Mouse (Mus musculus) thymus, adult 18-20 months (tissue): ENCODE data around the gene Narfl.

Experiments
- DNase-seq, 2 experiments: peaks; one replicate each; pipeline ENCODE4 v3.0.0; 2022; ENCODE audit warnings: mixed read lengths in 2 of 2

Gene Narfl

DNA sequence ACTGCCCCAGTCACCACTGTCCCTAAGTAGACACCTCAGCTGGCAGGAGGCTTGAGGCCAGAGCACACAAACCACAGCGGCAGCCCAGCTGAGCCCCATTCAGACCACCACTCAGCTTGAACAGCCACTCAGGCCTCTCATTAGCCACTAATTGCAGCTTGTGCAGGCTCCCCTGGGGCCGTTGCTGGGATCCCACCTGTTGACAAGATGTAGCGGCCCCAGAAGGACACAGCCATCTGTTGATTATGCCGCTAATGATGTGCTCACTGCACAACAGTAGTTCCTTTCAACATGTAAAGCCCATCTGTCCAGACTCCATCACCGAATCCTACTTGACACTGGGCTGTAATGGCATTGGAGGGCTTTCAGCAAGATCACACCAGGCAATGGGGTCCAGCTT, 7.7 kb upstream of the Narfl start:
- DNase-seq, result no peak

DNA sequence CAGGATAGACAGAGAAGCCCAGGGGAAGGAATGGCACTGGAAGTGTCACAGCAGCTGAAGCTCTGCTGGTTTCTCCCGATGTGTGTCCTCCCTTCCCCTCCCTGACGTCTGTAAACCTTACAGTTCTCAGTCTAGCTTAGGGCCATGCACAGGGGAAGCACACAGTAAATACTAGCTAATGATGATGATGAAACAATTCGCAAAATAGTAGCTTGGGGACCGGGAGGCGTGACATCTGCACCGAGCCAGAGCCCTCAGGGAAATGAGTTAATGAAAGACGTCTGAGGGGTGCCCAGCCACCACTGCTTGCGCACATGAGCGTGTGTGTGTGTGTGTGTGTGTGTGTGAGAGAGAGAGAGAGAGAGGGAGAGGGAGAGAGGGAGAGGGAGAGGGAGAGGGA, 4.2 kb upstream of the Narfl start:
- no peak for DNase-seq

DNA sequence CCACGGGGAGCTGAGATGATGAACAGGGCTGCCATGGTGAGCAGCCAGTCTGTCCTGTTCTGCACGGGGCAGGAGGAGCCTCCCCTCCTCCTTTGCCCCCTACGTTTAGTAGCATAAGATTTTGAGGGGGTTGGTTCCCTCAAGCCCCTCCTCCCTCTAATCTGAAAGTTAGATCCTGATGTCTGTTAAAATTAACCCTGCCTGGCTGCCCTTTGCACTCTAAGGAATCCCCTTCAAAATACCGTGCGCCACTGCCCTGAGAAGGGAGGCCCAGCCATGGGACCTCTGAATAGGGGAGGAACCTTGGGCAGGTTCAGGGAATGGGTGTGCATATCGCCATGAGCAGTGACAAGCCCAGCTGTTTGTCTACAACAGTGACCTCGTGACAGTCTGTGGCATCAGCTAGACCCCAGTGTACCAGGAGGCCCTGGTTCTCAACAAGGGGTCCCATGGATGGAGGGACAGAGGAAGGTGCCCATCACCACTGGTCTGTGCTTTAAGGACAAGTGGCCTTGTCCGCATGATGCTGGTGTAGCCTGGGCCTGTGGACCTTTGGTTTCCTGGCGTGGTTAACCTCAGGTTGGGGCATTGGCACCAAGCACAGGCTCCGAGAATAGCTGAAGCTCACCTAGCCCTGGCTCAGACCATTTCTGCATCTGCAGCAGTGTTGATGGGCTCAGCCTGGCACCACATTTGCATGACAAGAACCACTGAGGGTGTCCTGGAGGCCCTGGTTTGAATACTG, 1.9 kb downstream of the Narfl start:
- DNase-seq, result no peak

DNA sequence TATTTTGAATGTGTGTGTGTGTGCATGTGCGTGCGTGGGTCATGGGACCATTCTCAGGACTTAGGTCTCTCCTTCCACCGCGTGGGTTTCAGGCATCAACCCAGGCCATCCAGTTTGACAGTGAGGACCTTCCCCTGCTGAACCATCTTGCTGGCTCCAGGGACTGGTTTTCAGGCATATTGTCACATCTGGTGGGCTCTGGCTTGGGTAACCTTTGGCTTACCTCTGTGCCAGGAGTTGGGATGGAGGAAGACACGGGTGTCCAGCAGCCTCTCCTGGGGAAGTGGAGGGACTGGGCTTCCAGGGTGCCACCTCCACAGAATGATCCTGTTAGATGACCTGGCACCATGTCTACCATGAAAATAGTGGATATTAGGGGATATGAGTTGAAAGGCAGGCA, 4.4 kb downstream of the Narfl start:
- DNase-seq, result no peak

DNA sequence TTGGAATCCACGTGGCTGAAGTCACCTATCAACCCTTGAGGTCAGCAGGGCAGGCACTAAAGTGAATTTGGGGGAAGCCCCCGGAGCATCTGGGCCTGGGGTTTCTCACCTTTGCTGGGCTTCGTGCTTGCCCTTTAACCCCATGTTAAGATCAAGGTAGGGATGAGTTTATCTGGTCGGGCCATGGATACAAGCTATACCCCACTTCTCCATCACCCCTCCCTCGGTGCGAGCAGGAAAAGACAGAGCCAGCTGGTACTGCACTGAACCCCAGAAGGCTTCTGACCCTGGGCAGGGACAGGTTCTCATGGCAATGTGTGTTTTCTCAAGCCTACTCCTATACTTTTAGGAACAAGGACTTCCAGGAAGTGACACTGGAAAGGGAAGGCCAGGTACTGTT, 7.8 kb downstream of the Narfl start:
- DNase-seq, result no peak

DNA sequence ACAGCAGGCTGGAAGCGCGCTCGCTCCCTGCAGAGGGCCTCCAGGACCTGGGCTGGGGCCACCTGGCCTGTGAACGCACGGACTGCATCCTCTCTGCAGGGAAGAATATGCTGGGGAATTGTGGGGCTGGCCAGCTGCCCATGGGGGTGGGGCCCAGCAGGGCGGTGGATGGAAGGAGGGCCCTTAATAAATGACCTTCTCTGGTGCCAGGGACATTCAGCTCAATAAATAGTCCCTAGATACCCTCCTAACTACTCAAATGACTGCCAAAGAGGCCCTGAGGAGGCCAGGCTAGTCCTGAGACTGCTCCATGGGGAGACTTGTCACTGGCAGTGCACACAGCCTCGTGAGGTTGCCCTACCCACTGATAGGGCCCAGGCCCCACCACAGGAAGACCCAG, 9.5 kb downstream of the Narfl start:
- DNase-seq, result no peak

DNA sequence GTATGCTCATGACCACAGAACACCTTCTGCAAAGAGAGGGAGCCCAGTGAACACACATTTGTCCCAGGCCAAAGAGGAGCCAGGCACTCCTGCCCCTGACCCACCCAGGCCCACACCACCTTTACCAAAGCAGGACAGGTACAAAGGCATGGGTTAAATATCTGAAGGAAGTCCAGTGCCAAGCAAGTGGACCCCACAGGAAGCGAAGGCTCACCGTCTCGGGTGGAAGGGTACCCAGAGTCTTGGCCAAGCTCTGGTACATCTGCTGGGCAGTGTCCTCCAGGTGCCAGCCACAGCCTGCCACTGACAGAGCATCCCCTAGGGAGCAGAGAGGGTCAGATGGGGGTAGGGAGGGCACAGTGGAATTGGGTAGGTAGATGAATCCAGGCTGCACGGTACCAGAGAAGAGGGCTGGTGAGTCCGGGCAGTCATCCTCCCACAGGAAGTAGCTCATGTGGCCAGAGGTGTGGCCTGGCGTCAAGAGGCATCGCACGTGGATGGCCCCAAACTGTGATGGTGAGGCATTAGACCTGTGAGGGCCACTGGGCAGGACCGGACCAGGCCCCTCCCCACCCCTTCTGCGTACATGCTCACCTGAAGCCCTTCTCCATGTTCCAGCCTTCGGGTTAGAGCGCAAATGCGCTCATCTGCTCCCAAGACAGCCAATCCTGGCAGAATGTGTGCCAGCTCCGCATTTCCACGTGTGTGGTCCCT, 10.4 kb downstream of the Narfl start:
- no peak for DNase-seq

DNA sequence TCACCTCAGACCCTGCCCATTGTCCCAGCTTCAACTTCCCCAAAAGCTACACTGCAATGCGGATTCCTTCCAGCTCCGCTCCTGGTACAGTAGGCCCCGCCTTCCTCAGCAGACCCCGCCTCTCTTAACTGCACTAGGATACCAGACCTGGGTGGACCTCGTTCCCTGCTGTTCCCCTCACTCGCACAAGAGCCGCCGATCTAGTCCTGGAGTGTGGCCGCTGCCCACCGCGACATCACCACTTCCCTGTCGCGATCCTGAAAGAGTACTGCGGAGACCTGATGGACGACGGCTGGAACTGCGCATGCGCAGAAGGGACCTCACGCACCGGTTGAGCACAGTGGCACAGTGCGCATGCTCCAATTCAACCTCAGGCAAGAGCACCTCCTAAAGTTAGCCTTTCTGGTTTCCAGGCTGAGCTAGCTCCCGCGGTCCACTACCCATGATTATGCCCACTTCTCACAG, 11.7 kb downstream of the Narfl start, which contains the start of gene Haghl:
TSS of gene Haghl (minus strand) at position 393 of the 465 bp plus-strand sequence.
- peak; percentile 89 to 91 for DNase-seq

DNA sequence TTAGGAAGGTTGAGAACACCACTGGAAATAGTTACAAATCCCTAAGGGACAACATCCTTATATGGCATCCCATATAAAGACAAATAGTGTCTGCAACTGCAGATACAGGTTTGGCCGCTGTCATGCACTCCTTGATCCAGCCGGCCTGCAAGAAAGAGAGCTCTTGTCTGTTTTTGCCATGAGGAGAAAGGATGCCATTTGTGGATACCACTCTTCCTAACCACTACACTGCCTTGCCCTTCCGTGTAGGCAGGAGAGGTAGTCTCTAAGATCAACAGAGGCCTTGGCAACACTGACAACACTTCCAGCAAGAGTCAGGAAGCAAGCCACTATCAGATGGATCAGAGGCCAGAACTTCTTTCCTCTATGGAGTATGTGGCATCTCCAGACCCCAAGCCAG, 12.7 kb downstream of the Narfl start, which contains the start of gene Ccdc78:
TSS of gene Ccdc78 (plus strand) at position 301 of the 400 bp plus-strand sequence.
- DNase-seq, result no peak

DNA sequence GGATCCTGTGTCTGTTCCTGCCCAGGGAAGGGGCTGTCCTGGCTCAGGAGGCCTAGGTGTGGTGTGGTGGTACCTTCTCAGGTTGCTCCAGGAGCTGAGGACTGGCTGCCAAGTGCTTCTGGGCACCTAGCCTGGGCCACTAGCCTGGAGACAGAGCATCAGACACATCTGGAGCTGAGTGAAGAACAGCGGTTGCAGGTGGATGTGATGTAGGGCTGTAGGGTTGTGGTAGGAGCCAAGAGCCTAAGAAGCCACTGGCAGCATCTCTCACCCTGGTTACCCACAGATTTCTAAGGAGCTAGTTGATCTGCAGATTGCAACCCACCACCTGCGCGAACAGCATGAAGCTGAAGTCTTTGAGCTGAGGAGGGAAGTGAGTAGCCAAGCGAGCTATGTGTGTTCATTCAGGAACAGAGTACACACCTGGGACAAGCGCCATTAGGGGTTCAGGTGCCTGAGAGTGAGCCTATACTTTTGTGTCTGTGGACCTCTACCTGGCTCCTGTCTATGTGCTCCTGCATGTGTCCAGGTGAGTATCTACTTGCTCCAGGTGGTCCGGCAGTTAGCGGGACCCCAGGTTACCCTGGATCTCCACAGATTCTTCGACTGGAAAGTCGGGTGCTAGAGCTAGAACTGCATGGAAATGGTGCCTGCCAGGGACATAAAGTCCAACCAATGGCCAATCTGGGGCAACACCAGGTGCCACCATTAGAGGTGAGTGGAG, 13.4 kb downstream of the Narfl start:
- no peak for DNase-seq

DNA sequence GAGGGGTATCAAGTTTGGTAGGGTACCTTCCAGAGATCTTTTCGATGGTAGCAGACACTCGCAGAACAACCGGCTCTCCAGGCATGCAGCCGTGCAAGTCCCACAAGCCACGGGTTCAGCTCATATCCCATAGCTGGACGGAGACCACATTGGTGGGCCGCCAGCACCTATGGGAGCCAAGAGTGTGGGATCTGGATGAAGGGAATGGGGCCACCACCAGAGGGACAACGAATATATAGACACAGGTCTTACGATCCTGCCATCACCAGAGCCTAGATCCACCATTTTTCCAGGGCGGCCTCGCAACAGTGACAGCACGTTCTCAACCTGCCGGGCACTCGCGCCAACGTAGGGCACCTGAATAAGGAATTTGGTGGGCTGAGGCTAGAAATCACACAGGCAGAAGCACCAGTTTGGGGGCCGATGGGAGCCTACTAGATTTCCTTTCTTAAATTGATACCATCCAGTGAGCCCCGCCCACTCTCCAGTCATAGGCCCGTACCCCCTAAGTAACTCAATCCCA, 17.8 kb downstream of the Narfl start:
- DNase-seq, result peak in 1 of 2 experiments; percentile 35

DNA sequence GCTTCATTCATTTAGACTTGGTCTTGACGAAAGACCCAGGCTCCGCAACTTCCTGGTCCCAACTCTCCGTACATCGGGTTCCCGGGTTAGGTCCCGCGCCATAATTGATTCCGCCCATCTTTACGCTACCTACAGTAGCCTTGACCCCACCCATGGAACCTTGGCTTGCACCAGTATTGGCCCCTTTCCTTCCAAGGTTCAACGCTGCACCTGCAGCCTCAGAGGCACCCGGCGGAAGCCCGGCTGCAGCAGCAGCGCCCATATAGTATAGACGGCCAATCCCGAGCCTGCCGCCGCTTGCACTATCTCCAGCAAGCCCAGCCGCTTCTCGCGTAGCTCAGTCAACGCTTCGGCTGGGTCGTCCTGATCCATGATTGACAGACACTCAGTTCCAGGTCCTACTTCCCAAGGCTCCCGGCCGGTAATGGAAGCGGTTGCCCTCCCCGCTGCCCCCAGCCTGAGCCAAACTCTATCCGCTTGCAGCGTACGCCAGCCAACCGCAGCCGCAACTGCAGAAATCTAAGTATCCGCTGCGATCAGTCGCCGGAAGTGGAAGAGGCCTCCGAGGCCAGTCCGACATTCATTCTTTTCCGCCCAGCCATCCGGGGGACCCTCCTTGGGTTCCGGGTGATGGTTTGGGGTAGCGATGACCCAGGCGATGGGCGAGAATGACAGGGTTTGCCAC, 18.4 kb downstream of the Narfl start:
- peak; percentile 63 to 76 for DNase-seq

DNA sequence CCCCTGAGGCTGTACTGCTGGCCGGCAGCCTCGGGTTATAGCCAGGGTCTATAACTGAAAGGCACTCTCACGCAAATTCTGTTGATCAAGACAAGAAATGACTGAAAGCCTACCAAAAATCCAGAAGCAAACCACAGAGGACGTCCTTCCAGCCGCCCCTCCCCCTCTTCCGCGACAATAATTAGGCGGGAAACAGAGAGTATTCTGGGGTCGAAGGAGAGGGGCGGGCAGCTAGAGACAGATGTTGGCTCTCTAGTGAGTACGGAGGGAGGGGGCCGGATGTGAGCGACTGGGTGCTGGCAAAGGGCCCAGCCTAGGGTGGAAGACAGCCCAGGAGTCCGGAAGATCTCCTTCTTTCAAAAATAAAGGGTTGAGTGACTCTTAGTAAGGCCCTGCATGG, 19.0 kb downstream of the Narfl start, which contains the start of gene Fam173a:
TSS of gene Fam173a (minus strand) at position 287 of the 400 bp plus-strand sequence.
- peak; percentile 76 to 81 for DNase-seq

DNA sequence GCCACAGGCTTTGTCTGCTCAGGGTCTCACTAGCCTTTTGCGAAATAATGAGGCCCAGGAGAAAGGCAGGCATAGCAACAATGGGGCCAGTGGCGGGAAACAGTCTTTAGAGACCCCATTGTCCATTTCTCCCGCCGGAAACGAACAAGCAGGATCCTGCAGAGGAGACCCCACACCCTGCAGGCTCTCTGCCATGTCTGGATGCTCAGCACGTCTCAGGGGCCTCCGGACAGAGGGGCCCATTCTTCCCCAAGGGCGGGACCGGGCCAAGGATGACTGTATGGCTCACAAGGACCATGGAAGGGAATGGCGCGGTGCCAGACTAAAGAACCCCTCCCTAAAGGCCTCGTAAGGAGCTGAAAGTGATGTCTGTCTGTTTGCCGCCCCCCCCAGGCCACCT, 20.6 kb downstream of the Narfl start:
- DNase-seq, result no peak

DNA sequence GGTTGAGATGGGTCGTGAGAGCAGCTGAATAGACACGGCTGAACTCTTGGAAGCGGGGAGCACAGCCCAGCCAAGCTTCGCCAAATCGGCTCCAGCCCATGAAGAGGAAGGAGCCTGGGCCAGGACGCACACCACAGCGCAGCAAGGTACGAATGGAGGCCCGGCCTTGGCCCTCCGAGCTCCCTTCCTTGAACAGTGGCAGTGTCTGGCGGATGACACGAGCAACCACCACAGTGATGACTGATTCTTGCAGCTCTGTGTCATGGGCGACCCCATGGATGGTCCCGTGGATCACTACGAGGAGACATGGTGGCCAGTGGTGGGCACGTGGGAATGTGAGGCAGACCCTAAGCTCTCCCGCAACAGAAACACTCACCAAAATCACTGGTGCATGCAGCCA, 21.4 kb downstream of the Narfl start:
- DNase-seq, result no peak

DNA sequence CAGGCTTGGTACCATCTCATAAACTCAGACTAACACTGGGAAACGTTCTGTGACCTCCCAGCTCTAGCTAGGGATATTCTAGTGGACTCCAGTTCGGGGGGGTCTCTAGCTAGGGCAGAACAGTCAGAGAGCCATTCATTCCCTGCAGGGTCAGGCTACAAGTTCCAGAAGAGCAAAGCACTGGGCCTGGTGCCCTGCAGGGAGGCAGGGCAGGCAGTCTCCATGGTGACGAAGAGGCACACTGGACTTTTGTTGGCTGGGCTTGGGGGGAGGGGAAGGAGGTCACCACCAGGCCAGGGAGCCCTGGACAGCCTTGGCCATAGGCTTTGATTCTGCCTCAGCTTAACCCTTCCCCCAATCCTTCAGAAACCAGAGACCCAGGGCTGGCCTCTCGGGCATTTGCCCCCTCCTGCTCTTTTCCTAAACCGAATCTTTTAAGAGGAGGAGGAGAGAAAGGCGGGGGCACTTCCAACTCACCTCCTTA, 22.1 kb downstream of the Narfl start, which contains the start of gene AC134908.4:
TSS of gene AC134908.4 (minus strand) at position 51 of the 484 bp plus-strand sequence.
- DNase-seq, result no peak

DNA sequence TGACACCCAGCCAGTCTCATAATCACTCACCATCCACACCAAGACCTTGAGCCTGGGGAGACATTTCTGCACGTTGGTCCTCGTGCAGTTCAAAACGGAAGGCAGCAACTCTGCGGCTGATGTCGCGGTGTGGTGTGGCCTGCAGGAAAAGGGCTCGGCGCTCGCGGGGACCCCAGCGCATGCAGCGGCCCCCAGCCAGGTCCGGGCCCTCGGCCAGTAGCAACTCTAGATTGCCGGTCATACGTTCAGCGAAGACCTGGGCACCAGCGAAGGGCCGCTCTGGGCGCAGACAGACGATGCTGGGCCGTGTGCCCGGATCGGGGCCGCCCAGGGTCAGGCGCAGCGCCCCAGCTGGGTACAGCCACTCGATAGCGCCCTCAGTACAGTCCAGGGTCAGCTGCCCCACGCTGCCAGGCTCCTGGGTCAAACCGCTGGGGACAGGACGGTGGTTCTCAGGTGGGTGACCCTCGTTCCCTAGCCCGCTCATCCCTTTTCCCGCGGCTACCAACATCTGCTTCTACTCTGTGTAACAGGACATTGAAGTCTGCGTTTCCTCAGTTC, 22.7 kb downstream of the Narfl start:
- DNase-seq, result no peak

DNA sequence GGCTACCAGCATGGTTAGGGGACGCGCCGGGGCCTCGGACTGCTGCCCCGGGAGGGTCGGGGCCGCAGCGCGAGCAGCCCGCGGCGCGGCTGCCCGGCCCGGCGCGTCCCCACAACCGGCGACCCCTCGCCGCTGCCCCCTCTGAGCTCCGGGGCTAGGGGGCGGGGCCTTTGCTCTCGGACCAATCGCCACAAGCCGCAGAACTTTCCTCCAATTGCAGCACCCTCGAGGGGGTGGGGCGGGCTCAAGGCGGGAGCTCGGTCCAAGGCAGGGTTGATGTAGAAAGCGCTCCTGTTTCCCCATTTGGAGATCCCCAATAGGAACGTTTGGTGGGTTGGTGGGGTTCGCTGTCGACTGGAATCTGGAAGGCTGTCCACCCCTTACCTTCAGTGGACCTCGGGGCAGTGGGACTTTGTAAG, 23.4 kb downstream of the Narfl start, which contains the start of gene Metrn:
TSS of gene Metrn (minus strand) at position 186 of the 419 bp plus-strand sequence.
- peak; percentile 84 to 87 for DNase-seq

DNA sequence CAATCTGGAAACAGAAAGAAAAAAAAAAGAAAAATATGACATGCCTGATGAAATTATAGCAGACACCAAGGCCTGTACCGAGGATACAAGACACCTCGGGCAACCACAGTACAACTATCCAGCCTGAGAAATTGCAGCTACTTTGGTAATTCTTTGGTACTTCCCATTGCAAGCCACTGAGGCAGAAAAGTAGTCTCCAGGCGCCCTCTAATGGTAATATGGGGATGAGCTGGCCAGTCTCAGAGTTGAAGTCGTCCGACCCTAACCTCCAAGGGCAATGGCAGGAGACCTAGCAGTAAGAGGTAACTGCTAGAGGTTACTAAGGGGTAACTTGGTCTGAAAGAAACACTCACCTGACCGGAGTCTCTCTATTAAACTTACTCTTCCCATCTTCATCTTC, 27.5 kb downstream of the Narfl start:
- DNase-seq, result peak in 1 of 2 experiments; percentile 56

DNA sequence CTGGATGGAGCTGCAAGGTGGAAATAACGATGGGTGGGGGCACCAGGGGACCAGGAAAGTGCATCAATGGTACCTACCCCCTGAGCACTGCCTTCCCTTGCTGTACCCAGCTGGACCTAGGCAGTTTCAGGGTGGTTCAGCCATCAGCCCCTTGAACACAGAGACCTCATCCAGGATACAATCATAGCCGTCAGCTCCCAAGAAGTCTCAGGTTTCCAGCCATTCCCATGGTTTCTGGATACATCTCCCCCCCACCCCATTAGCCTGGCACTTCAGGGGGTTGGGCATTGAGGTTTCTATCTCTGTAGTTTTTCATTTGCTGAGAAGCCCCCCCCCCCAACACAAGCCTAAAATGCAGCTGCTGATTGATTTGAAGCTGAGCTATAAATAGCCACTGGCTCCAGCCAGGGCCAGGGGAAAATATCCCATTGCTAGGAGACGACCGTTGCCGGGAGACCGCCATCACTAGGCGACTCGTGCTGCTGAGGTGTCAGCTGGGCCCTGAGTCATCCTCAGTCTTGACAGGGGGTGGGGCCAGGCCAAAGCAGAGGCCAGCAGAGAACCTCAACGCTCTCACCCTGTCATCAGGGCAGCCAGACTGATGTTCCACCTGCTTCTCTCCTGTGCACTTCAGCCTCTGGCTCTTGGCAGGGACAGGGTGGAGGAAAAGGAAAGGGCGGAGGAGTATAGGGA, 29.4 kb downstream of the Narfl start:
- DNase-seq, result no peak

DNA sequence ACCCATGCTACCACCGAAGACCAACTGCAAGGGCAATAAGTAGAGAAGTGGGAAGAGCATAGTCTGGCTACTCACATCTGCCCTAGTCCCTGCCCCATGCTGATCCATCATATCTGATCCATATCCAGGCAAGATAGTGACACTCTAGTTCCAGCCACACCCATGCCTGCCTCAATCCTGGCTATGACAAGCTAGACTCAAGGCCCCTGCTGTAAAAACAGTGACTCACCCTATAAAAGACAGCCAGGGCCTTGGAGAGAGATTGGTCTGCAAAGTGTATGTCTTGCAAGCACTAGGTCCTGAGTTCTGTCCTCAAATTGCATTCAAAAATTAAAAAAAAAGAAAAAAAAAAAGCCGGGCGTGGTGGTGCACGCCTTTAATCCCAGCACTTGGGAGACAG, 32.9 kb downstream of the Narfl start:
- DNase-seq, result no peak
